Mouse (Mus musculus) lung, postnatal 0 days (tissue): ENCODE data around the gene Jmjd1c.

Source experiments
- CTCF ChIP-seq: IDR thresholded peaks from 2 replicates; pipeline ENCODE4 v1.5.1; 2016; ENCODE audit warnings: antibody characterized with exemption, mild to moderate bottlenecking
- EP300 ChIP-seq: IDR thresholded peaks from 2 replicates; pipeline ENCODE4 v1.6.1; 2016; ENCODE audit warnings: antibody characterized with exemption, mild to moderate bottlenecking, control low read depth

GRCm38 (mm10) chr10:67065927-67066326 lies 30.0 kb upstream of the Jmjd1c start:
- no peak for TF ChIP-seq EP300
- TF ChIP-seq CTCF = no peak
